Mouse (Mus musculus) heart, embryonic 13.5 days (tissue): ENCODE results near the gene Pola2. TPM values are rescaled to one million over a fixed set of nuclear protein-coding genes. Genes with fewer than 3 reads are reported as not detected.
A peak's percentile ranks its signal among the peaks of the same experiment; 100 is the strongest.

Experiments
- ATAC-seq: fragments of 200-750 bp; cut with Nextera tagmentation; 2 replicates; pipeline ENCODE4 v1.8.0; 2017; ENCODE audit warnings: moderate TSS enrichment; ENCODE audit not compliant: insufficient number of reproducible peaks, low FRiP score, low TSS enrichment; ENCODE audit errors: extremely low read depth
- H3K27ac ChIP-seq: fragments of 300-500 bp; sonication (generic); replicated peaks from 2 replicates; pipeline ENCODE4 v1.5.1; 2015; ENCODE audit warnings: moderate library complexity, mild to moderate bottlenecking, inconsistent platforms
- H3K27me3 ChIP-seq: fragments of 300-500 bp; sonication (generic); replicated peaks from 2 replicates; pipeline ENCODE4 v1.6.1; 2015; ENCODE audit warnings: mild to moderate bottlenecking, inconsistent platforms
- H3K36me3 ChIP-seq: fragments of 300-500 bp; sonication (generic); 2 replicates; pipeline ENCODE4 v1.6.1; 2015; ENCODE audit warnings: mild to moderate bottlenecking, inconsistent platforms
- H3K4me1 ChIP-seq: fragments of 300-500 bp; sonication (generic); 2 replicates; pipeline ENCODE4 v1.6.1; 2015; ENCODE audit warnings: inconsistent platforms
- H3K4me2 ChIP-seq: fragments of 300-500 bp; sonication (generic); 2 replicates; pipeline ENCODE4 v1.6.1; 2015; ENCODE audit warnings: inconsistent platforms, mild to moderate bottlenecking, moderate library complexity
- H3K4me3 ChIP-seq: fragments of 300-500 bp; sonication (generic); 2 replicates; pipeline ENCODE4 v1.5.1; 2015; ENCODE audit warnings: moderate library complexity, mild to moderate bottlenecking, inconsistent platforms
- H3K9ac ChIP-seq: fragments of 300-500 bp; sonication (generic); 2 replicates; pipeline ENCODE4 v1.6.1; 2015; ENCODE audit warnings: inconsistent platforms, mild to moderate bottlenecking, moderate library complexity
- H3K9me3 ChIP-seq: fragments of 300-500 bp; sonication (generic); 2 replicates; pipeline ENCODE4 v1.6.1; 2016; ENCODE audit warnings: inconsistent platforms
- WGBS: fragments of 180-500 bp; shearing (Covaris S2); methylation state at CpG from one replicate; pipeline ENCODE4 v1.1.7; 2015; ENCODE audit warnings: mixed read lengths; 5-methylcytosine and 5-hydroxymethylcytosine counted together
- polyA plus RNA-seq: library from polyadenylated mRNA; unstranded; fragments of >200 nt; fragmentation: Nextera tagmentation; extraction: Ambion mirVana; gene quantifications from 2 replicates; pipeline ENCODE4 v1.2.1, GENCODE M21; 2015

The Pola2 gene
- polyA plus RNA-seq, 1 experiment from 2014 or later: 47.2 TPM

DNA sequence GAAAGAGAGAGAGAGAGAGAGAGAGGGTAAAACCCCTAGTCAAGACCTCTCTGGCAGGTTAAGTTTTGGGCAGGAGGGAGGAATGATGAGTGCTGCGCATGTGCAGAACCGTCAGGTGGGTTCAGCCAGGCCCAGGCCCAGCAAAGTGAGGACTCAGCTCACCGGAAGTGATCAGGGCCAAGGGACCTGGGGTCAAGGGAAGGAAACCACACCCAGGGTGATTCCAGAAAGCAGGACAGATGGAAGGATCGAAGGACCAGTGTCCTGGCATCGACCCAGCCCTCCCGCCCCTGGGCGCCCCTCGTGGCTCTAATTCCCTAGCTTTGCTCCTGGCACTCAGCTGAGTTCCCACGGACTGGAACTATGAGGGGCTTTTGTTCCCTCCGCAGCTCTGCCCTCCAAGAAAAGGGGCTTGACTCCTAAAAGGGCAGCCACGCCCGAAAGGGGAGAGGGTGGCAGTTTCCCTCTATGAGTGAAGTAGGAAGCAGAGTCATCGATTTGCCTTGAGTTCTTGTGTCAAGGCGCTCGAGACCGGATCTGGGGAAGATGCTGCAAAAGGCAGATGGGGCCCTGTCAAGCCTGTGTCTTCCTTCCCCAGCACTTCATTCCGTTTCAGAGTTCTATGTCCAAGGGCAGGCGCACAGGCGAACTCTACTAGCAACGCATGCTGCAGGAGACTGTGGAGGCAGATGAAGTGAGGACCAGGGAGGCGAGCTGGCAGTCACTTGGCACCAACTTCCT is 26.7 kb downstream of the Pola2 start:
- 68% methylated on average over 21 of the region's 21 CpGs for WGBS
- Histone ChIP-seq H3K9ac (0 out of 2 replicates have a peak overlapping the region, but pooled peaks have one; percentile 67), H3K9me3 (no peaks in the 10 kb centered on the region), H3K36me3 (peaks cover 28% of the 10 kb centered on the region), H3K4me1 (peaks cover 54% of the 10 kb centered on the region), H3K4me3 (no peak overlapping the region), H3K4me2 (peak overlapping the region; percentile 60), H3K27ac (peak overlapping the region; percentile 56), H3K27me3 (no peaks in the 10 kb centered on the region)
- no peak for ATAC-seq

DNA sequence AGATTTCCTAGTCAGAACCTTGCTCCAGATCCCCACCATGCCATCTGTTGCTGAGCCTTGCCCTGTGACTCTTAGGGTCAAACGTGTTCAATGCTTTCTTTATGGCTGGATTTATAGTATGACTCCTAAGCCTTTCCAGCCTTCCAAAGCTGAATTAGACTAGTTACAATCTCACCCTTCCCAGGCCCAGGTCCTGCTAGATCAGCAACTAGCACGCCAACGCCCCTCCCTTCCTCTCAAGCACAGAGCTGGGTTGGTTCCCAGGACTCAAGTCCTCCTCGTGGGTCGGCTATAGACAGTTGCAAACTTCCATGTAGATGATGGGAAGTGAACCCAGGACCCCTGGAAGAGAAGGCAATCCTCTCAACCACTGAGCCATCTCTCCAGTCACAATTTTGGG is 28.3 kb downstream of the Pola2 start:
- Histone ChIP-seq H3K4me1 (peaks cover 48% of the 10 kb centered on the region), H3K4me3 (no peak overlapping the region), H3K9ac (0 out of 2 replicates have a peak overlapping the region, but pooled peaks have one; percentile 53), H3K27ac (peak overlapping the region; percentile 73), H3K27me3 (no peaks in the 10 kb centered on the region), H3K4me2 (peak overlapping the region; percentile 33; the same call in 1 of the 2 replicates), H3K9me3 (no peaks in the 10 kb centered on the region), H3K36me3 (peaks cover 14% of the 10 kb centered on the region)
- ATAC-seq: no peak
- 50% methylated on average over 5 of the region's 5 CpGs for WGBS

DNA sequence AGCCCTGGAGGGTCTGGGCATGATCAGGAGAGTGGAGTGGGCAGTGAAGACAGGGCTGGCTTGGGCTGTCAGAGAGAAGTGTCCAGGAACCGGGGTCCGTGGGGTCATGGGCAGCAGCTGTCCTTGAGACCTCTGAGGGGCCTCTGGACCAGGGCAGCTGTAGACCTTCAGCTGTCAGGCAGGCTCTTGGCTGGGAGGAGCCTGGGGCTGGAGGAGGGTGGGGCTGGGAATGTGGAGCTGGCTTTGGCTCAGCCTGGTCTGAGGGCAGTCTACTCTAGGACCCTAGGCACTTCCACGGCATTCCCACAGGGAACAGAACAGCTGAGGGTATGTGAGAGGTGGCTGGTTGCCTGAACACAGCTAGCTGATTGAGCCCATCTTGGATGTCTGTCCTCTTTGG is 28.7 kb downstream of the Pola2 start:
- WGBS: 5% methylated on average over 3 of the region's 3 CpGs
- Histone ChIP-seq H3K9ac (peak overlapping the region; percentile 53), H3K4me3 (no peak overlapping the region)

DNA sequence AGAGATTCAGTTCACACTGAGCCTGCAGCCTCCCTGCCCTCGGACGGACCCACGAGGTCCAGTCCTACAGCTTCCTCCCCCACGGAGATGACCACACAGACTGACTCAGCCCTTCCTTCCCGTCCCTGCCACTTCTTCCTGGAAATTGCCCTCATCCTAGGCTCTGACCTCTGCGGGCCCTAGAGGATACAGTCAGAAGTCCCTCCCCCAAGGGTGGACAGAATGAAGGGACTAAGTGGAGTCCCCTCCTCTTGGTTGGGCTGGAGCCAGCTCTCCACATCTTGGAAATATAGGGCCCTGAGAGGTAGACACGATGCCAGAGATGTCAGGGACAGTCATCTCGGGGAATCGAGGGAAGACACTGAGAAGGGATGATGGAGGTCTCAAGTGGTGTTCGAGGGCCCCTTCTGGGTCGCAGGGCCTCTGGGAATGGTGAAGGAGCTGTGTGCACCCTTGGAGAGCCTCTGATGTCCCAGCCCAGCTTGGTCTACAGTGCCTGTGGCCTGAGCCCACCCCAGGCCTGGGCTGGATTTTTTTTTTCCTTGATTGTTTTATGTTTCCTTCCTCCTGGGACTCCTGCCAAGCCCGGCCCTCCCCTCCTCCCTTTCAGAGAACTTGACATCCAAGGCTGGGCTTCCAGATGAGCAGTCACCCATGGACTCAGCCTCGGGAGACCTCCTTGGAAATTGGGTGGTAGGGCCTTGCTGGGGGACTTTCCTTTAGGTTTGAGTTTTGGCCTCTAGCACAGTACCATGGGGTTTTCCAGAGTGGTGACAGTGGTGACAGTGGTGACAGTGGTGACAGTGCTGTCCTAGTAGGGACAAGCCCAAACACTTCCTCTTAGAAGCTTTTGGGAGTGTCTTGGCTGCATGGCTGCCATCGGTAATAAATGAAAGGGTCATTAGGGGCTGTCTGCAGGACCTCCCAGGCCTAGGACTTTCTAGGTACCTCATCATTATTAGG is 34.1 kb downstream of the Pola2 start:
- Histone ChIP-seq H3K4me2 (no peak overlapping the region), H3K4me3 (no peak overlapping the region), H3K4me1 (peaks cover 45% of the 10 kb centered on the region), H3K9ac (peak overlapping the region; percentile 40; the same call in 1 of the 2 replicates), H3K27me3 (0 out of 2 replicates have a peak, but pooled peaks cover 3% of the 10 kb centered on the region), H3K36me3 (no peaks in the 10 kb centered on the region), H3K27ac (peak overlapping the region; percentile 74), H3K9me3 (no peaks in the 10 kb centered on the region)
- peak; percentile 48; the same call in 1 of the 2 replicates for ATAC-seq
- WGBS: 57% methylated on average over 14 of the region's 14 CpGs

More for the DNA sequence above, 28.7 kb downstream of the Pola2 start:
- Histone ChIP-seq H3K4me1 (peaks cover 47% of the 10 kb centered on the region), H3K36me3 (peaks cover 11% of the 10 kb centered on the region), H3K27ac (peak overlapping the region; percentile 73), H3K4me2 (peak overlapping the region; percentile 33), H3K27me3 (no peaks in the 10 kb centered on the region), H3K9me3 (no peaks in the 10 kb centered on the region)
- peak; percentile 39; the same call in 1 of the 2 replicates for ATAC-seq

DNA sequence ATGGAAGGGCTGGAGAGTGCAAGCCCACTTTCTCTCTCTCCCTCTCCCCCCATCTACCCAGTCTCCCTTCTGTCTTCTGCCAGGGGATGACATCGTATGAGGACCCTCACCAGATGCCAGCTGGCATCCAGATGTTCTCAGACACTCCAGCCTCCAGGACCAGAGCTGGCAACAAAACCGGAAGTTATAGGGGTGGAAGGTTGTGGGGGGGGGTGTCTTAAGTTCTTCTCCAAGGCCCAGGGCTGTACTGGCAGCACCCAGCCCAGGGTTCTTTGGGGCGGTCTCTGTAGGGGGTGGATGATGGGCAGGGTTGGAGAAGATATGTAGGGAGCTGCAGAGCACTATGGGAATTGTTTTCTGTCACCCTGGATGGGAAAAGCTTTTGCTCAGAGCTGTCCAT is 35.5 kb downstream of the Pola2 start:
- Histone ChIP-seq H3K27ac (peak overlapping the region; percentile 74; the same call in 1 of the 2 replicates), H3K9me3 (no peaks in the 10 kb centered on the region), H3K4me1 (peaks cover 46% of the 10 kb centered on the region), H3K4me3 (no peak overlapping the region), H3K9ac (0 out of 2 replicates have a peak overlapping the region, but pooled peaks have one; percentile 24), H3K36me3 (no peaks in the 10 kb centered on the region), H3K4me2 (no peak overlapping the region), H3K27me3 (0 out of 2 replicates have a peak, but pooled peaks cover 3% of the 10 kb centered on the region)
- ATAC-seq: no peak
- WGBS: 57% methylated on average over 3 of the region's 3 CpGs

DNA sequence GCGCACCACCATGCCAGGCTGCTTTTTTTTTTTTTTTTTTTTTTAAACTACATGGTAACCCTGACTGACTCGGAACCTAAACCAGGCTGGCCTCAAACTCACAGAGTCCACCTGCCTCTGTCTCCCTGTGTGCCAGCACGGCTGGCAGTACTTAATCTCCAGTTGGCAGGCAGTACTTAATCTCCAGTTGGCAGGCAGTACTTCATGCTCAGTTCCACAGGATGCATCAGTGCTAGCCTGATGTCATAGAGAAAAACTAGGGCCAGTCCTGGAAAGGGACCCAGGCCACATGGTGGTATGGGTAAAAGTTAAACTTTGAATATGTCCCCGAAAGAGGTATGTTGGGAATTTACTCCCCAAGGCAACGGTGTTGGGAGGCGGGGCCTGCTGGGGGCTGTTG is 35.9 kb downstream of the Pola2 start:
- no peak overlapping the region for H3K4me3 ChIP-seq
- no peaks in the 10 kb centered on the region for H3K9me3 ChIP-seq
- 0 out of 2 replicates have a peak, but pooled peaks cover 3% of the 10 kb centered on the region for H3K27me3 ChIP-seq
- 70% methylated on average over 6 of the region's 6 CpGs for WGBS
- no peaks in the 10 kb centered on the region for H3K36me3 ChIP-seq
- 0 out of 2 replicates have a peak overlapping the region, but pooled peaks have one; percentile 24 for H3K9ac ChIP-seq
- peaks cover 48% of the 10 kb centered on the region for H3K4me1 ChIP-seq
- no peak overlapping the region for H3K27ac ChIP-seq
- ATAC-seq: no peak
- H3K4me2 ChIP-seq: no peak overlapping the region

DNA sequence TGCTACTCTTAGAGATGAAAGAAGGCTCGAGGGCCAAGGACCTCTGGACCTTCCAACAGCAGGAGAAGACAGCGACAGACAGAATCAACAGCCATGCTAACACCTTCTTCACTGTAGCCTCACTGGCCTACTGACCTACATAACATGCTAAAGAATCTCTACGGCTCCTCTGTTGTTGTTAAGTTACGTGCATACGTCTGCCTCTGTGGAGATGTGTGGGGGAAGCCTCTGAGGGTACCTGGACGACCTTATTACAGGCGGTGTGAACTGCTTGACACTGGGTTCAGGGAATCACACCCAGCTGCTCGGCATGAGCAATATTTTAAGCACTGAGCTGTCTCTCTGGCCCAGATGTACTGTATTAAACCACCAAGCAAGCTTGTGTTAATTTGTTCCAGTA is 36.5 kb downstream of the Pola2 start:
- 72% methylated on average over 8 of the region's 8 CpGs for WGBS
- no peaks in the 10 kb centered on the region for H3K9me3 ChIP-seq
- no peak overlapping the region for H3K4me2 ChIP-seq
- no peak overlapping the region for H3K27ac ChIP-seq
- 0 out of 2 replicates have a peak, but pooled peaks cover 3% of the 10 kb centered on the region for H3K27me3 ChIP-seq
- peaks cover 54% of the 10 kb centered on the region for H3K4me1 ChIP-seq
- no peak overlapping the region for H3K9ac ChIP-seq
- no peak overlapping the region for H3K4me3 ChIP-seq
- ATAC-seq: no peak
- H3K36me3 ChIP-seq: no peaks in the 10 kb centered on the region

DNA sequence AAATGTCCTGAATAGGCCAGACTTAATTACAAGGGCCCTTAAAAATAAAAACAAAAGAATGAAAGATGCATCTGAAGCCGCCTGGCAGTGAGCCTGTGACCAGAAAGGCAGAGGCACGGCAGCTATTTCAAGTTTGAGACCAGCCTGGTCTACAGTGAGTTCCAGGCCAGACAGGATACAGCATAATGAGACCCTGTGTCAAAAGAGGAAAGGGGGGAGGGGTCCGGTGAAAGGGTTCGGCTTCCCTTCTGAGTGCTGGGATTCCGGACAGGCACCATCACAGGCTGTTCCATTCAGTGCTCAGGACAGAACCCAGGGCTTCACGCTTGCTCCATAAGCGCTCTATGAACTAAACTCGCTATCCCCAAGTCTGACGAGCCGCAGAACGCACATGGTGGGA is 37.0 kb downstream of the Pola2 start:
- 74% methylated on average over 11 of the region's 11 CpGs for WGBS
- 0 out of 2 replicates have a peak, but pooled peaks cover 3% of the 10 kb centered on the region for H3K27me3 ChIP-seq
- H3K4me1 ChIP-seq: peaks cover 59% of the 10 kb centered on the region
- H3K9me3 ChIP-seq: no peaks in the 10 kb centered on the region
- H3K36me3 ChIP-seq: no peaks in the 10 kb centered on the region
- no peak for ATAC-seq
- H3K4me3 ChIP-seq: no peak overlapping the region
- no peak overlapping the region for H3K4me2 ChIP-seq
- H3K9ac ChIP-seq: 0 out of 2 replicates have a peak overlapping the region, but pooled peaks have one; percentile 7
- H3K27ac ChIP-seq: no peak overlapping the region

DNA sequence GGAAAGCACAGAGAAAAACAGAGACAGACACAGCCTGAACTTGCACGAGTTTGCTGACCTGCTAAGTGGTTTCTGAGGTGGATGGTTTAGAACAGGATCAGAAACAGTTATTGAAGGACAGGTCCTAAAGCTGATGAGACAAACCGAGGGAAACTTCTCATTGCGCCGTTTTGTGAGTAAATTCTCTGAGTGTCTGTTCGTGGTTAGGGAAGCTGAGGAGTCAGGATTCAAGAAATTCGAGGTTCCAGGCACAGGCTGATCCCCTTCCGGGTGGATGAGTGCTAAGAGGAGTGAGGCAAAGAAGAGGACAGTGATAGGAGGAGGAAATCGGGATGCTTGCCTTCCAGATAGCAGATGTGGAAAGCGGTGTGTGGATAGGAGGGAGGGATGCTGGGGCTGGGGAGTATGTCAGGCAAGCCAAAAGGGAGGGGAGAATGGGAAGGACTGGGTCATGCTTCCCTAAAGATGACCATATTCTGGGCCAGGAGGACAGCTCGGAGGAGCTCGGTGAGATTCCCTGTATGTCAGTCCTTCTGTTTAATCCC is 38.6 kb downstream of the Pola2 start:
- peak overlapping the region; percentile 96 for H3K4me2 ChIP-seq
- no peak for ATAC-seq
- H3K27ac ChIP-seq: peak overlapping the region; percentile 88
- H3K36me3 ChIP-seq: peaks cover 3% of the 10 kb centered on the region; the same call in 1 of the 2 replicates
- peak overlapping the region; percentile 69 for H3K4me3 ChIP-seq
- peaks cover 69% of the 10 kb centered on the region for H3K4me1 ChIP-seq
- H3K9ac ChIP-seq: peak overlapping the region; percentile 83
- H3K9me3 ChIP-seq: no peaks in the 10 kb centered on the region
- WGBS: 24% methylated on average over 11 of the region's 11 CpGs
- H3K27me3 ChIP-seq: 0 out of 2 replicates have a peak, but pooled peaks cover 3% of the 10 kb centered on the region

DNA sequence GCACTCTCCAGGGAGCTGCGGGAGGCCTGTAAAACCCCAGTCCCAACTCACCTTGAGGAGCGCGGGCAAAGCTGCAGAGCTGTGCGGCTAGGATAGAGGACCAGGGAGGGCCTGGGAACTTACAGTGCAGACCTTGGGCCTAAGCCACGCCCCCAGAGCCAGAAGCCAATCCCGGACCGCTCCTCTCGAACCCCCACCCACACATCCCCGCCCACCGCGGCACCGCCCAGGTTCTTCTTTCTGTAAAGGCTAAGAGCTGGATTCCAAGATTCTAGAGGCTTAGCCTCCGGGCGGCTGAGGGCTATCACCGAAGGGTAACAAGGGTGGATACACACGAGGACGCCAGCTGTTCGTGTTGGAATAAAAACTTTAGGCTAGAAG is 39.3 kb downstream of the Pola2 start, which contains the start of gene Cdc42ep2:
Gene Cdc42ep2 (minus strand): TSS at position 104 of the 381 bp plus-strand sequence.
- peaks cover 6% of the 10 kb centered on the region for H3K36me3 ChIP-seq
- peak within 1 kb of the TSS; percentile 88 for H3K27ac ChIP-seq
- WGBS: under 1% methylated on average over 18 of the region's 18 CpGs
- no peaks in the 10 kb centered on the region for H3K9me3 ChIP-seq
- H3K4me3 ChIP-seq: peak within 1 kb of the TSS; percentile 69
- H3K4me1 ChIP-seq: peaks cover 63% of the 10 kb centered on the region
- H3K9ac ChIP-seq: peak within 1 kb of the TSS; percentile 83
- H3K4me2 ChIP-seq: peak within 1 kb of the TSS; percentile 96
- ATAC-seq: peak; percentile 91
- 0 out of 2 replicates have a peak, but pooled peaks cover 3% of the 10 kb centered on the region for H3K27me3 ChIP-seq
